Mouse (Mus musculus) left cerebral cortex, postnatal 36 days (tissue): Measurements from ENCODE around the gene Gpsm1. TPM values are rescaled to one million over a fixed set of nuclear protein-coding genes. Genes with fewer than 3 reads are reported as not detected.
A peak's percentile ranks its signal among the peaks of the same experiment; 100 is the strongest.

ENCODE experiments used
- DNase-seq, 2 experiments: peaks; one replicate each; pipeline ENCODE4 v3.0.0; 2021 to 2022; ENCODE audit warnings: low spot score in 2 of 2, mixed read lengths in 1 of 2
- intact Hi-C: fragments of 180-260 bp; cut with DNase I; formaldehyde crosslinking; loops from one replicate; pipeline ENCODE4 v1.15.1; 2025
- total RNA-seq, 2 experiments: library from RNA; stranded (reverse); gene quantifications; 2 replicates each; pipeline ENCODE4 v1.2.3; 2021

Gene Gpsm1
- total RNA-seq, 2 experiments from 2014 or later: 44.4 to 58.4 TPM

DNA sequence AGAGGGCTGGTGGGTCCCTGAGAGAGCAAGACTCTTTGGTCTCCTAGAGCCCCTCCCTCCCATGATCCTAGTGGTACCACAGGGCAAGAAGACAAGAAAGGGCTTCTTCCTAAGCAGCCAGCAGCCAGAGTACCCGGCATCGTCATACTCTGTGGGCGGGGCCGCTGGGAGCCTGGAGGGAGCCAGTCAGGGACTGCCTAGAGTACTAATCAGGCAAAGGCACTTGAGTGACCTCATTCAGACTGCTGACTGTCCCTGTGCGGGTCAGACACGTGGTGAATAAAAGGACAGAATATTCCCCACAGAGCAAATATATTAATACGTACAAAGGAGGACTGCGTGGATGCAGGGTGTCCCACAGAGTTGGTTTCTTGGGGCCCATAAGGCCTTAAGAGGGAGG is 14.1 kb downstream of the Gpsm1 start:
- intact Hi-C loops: loop anchor here (10.0 kb wide), 1 partner anchor 235 kb away; no protein-coding TSS in a partner anchor
- DNase-seq: no peak

DNA sequence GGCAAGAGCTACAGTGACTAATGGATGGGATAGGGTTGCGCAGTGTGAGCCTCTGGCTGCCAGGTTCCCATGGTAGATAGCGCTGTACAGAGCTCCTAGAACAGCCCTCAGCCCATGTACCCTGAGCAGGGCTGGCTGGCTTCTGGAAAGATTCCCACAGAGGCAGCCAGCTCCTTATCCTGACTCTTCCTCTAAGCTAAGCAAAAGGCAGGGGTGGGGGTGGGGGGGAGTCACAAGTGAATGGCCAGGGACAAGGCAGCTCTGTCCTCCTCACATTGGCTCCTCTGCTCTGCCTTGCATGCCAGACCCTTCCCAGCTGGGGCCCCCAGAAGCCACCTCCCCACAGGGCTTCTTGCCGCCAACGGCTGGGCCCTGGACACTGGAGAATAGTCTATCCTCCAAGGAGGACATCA is 14.7 kb downstream of the Gpsm1 start:
- intact Hi-C loops: no loop called here
- DNase-seq: no peak

DNA sequence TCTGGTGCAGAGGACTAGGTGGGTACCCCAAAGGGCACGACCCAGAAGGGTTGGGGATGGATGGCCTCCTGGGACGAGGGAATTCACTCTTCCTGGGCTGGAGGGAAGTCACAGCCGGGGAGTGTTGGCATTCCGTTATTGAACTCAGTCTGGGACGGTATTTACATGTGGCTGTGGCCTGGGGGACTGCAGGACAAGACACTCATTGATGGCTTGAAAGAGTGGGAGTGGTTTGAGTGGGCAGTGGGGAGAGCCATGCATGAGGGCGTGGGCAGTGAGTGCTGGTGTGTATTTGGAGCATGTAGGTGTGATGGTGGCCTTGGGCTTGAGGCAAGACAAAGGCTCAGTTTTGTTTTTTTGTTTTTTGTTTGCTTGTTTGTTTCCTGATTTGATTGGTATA is 15.4 kb downstream of the Gpsm1 start:
- intact Hi-C loops: no loop called here
- DNase-seq: no peak

DNA sequence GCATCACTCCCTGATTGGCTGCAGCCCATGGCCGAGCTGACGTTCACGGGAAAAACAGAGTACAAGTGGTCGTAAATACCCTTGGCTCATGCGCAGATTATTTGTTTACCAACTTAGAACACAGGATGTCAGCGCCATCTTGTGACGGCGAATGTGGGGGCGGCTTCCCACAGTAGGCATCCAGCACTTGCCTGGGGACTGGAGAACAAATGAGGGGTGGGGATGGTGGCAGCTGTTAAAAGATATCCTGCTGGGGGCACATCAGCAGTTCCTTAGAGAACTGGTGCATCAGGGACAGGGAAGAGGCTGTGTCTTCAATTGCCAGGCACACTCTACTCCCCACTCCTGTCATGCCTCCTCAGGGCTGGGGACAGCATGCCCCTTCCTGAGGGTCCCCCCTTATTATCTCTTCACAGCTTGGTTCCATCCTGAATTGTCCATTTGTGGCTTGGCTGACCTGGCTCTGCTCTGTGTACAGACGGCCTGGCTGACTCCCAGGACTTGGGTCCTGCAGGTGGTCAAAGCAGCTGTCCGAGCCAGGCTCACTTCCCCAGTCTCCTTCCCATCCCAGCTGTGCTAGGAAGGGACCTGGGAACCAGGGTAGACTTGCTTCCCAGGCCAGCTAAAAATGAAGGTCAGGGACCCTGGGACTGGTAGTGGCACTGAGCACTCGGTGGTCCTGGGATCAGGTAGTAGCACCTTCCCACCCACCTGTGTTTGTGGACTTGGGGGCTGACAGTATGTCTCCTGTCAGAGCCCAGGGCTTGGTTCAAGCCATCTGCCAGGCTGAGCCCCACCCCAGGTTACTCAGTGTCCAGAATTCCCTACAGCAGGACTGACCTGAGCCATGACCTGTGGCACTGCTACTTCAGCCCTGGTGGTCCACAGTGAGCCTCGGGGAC is 23.2 kb downstream of the Gpsm1 start:
- intact Hi-C loops: no loop called here
- no peak for DNase-seq

DNA sequence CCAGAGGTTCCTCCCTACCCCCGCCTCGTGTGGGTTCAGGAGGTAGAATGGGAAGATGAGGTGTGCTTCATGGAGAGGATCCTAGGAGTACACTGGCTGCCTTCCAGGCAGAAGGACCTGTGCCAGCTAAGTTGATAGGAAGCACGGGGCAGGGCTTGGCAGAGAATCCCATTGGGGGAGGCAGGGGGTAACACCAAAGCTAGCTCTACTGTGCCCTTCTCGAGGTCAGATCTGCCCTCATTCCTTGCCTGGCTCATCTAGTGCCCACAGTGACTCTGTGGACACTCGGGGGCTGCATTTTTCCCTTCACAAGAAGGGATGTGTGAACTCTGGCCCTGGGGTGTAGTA is 23.9 kb downstream of the Gpsm1 start:
- no peak for DNase-seq
- intact Hi-C loops: no loop called here

DNA sequence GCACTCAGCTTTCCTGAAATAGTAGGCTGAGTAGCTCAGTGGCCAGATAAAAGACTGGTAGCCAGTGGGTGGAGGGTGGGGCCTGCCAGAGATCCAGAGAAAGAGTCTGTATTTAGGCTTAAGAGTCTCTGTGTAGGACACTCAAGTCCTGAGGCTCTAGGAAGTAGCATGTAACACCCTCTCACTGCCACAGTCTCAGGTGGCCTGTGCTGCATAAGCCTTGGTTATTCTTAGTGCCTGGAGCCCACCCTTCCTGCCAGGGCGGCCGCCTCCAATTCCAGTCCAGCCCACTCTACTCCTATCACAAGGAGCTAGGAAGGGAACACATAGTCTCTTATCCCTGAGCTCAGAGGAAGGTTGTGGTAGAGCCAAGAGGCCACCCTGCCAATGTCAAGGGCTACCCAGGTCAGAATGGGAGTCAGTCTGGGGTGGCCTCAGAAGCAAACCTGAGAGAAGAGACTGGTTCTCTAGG is 26.2 kb downstream of the Gpsm1 start:
- intact Hi-C loops: no loop called here
- DNase-seq: peak; percentile 54 to 74

DNA sequence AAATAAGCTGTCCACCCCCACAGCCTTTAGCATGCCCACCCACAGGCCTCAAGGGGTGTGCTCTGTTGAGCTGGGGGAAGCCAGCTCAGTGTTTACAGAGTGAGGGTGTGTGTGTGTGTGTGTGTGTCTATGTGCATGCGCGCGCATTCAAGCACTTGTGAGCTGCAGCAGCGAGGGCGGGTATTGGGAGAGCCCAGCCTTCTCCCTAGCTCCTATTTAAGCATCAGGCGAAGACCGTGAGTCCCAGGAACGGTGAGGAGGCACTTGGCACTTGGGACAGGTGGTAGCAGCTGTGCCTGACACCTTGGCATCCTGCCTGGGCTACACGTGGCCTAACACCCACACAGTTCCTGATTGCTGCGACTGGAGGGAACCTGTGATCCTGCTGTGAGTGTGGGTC is 26.7 kb downstream of the Gpsm1 start:
- intact Hi-C loops: no loop called here
- DNase-seq: peak; percentile 79 to 85

DNA sequence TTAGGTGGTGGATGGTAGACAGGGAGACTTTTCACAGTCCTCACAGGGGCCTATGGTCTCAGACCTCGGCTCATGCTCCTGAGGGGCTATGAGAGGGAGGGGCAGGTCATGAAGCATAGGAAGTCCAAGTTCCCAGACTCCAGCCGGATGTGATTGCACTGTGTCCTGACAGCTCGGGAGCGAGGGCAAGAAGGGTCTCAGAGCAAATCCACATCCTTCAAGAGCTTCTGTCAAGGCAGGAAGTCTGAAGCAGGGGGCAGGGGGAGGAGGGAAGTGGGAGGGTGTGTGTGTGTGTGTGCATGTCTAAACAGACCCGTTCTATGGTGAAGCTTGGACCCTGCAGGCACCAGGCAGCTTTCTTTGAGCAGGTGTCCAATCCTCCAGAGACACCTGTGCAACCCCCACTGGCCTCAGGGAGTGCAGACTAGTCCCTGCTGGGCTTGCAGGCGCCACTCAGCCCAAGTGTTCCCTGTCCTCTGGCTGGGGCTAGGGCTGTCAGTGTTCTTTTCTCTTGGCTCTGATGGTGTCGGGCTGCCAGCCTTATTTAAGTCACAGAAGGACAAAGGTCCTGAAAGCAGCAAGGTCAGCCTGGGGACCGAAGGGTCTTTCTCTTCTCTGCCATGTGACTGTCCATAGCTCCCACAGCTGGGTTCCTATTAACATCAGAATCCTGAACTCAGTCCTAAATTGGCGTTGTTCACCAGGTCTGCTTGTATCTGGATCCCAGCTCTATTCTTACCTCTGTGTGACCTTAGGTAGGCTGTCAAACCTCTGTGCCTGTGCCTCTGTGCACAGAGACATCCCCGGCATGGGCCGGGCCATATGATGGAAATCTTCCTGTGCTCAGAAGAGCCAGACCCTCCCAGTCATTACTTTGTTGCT is 27.5 kb downstream of the Gpsm1 start:
- no peak for DNase-seq

DNA sequence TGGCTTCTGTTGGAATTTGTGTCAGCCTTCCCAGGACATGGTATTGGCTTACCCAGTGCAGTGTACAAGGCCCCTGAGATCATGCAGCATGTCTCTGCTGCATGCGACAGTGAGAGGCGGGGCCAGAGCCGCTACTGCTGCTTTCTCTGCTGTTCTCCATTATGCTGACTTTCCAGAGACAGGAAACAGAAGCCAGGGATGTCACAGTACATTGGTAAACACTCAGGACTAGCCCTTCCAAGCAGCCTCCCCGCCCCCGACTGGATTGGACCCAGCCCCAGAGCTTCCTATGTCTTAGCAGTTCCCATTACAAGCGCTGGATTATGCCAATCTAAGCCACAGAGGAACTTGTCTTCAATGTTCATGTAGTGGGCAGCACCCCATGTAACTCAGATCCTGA is 32.9 kb downstream of the Gpsm1 start:
- intact Hi-C loops: no loop called here
- DNase-seq: no peak

More for the DNA sequence above, 27.5 kb downstream of the Gpsm1 start:
- intact Hi-C loops: no loop called here

DNA sequence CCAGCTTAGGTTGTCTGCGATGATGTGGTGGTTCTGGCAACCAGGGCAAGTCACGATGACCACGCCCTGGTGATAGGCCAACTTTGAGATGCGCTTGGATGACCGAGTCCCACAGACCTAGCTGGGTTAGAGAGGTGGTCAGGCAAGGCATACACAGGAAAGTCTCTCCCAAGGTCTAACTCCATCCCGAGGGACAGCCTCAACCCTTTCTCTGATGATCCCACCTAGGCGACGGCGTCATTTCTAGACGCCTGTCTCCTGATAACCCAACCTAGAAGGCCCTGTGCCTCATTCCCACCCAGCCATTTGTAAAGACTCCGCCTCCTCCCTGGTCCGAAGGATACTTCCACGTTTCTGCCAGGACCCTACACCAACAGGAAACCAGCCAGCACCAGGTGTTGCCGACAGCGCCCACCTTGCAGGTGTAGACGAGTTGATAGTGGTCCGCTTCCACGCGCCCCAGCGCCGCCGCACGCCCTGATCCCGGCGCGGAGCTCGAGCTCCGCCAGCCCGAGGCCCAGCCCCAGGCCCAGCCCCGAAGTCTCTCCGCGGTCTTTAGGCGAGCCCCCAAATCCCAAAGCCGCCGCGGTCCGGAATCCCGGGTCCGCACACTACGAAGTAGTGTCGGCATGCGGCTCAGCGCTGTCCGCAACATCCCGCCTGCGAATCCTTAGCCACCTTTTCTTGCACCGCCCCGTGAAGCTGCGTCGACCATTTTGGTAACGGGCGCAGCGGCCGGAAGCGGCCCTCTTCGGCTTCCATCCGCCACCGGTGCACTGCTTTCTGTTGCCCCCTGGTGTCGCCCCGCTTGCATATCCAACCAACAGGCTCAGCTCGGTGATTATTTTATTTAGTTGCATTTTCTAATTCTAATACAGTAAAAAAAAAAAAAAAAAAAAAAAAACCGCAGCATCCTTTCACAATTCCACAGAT is 36.3 kb downstream of the Gpsm1 start, which contains the start of gene Dnlz:
Gene Dnlz, minus strand, starts transcription at position 753 of the 933 bp plus-strand sequence.
- intact Hi-C loops: loop anchor here (2.0 to 5.0 kb wide), 2 partner anchors 36 to 51 kb away; partner anchors contain the start of genes Entr1 and Pmpca
- peak; percentile 93 to 94 for DNase-seq

DNA sequence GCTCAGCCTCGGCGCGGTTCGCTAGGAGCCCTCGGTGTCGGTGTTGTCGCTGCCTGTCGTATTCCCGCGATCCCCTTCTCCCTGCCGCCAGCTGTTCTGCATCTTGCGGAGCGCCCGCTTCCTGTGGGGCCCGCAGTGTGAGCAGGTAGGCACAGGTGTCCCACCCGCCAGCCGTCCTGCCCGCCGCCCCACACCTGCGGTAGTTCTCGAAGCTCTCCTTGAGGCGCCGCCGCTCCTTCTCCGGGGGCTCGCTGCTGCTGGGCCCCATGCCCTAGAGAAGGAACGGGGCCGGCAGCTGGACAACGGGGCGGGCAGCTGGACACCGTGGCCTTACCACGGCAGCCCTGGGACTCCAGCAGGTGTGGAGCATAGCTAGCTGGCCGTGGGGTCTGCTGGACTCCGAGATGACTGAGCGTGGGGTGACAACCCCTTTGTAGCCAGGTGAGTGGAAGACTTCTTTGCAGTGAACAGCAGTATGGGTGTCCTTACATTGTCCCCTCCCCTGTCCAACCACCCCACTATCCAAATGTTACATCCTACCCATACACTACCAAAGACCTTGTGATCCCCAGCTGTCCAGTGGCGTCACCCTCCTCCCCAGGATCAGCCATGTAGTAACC is 37.1 kb downstream of the Gpsm1 start:
- intact Hi-C loops: loop anchor here (2.0 to 5.0 kb wide), 2 partner anchors 35 to 52 kb away; partner anchors contain the start of genes Entr1 and Pmpca
- peak; percentile 57 to 58 for DNase-seq

DNA sequence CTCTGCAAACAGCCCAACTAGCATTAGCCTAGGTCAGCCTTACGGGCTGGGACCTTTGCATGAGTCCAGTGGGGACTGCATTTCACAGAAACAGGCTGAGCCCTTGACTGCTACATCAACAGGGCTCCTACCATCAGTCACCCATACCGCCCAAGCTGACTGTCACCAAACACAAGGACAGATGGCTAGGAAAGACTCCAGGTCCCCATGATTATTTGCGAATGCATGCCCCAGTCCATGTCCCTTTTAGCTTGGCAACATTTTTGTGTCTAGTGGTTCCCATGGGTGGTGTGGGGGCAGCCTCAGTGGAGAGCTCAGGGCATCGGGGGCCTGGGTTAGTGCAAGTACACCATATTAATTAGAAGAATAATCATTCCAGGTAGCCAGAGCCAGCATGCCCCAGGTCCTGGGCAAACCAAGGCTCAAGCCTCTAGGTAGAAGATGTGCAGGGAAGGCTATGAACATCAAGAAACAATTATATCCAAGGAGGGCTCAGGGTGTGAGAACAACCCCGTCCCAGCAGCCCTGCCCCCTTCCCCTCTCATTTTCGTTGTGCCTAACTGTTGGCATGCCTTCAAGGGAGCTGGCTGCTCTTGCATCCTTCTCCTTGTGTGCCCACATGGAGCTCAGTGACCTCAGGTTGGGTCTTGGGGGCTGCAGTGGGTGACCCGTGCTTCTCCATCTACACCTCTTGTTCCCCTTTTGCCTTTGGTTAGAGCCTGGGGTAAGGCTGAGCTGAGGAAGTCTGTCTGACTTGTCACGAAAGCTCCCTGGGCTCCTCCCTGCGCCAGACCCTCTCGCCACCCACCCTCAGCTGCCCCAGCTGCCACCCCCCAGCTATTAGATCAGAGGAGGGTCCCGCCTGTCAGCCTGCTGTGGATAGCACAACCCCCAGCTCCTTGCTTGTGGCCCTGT is 38.0 kb downstream of the Gpsm1 start:
- no peak for DNase-seq
- intact Hi-C loops: loop anchor here (2.0 to 5.0 kb wide), 2 partner anchors 34 to 53 kb away; partner anchors contain the start of genes Entr1 and Pmpca

DNA sequence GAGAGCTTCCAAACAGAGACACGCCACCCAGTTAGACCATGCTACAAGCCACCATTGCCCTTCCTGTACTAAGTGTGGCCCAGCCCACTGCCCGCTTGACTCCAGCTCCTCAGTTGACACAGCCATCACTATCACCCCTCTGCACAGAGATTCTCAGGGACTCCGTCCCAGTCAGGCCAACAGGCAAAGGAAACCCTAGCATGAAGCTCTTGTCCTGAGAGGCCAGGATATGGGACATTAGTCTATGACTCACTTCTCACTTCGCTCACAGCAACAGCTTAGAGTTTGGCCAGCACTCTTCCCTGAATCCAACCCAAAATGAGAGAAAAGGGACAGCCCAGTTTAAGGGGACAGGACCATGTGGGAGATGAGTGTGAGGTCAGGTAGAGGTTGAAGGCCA is 39.1 kb downstream of the Gpsm1 start:
- no peak for DNase-seq
- intact Hi-C loops: loop anchor here (5.0 kb wide), 1 partner anchor 33 kb away; the partner anchor contains the start of genes Entr1 and Pmpca

DNA sequence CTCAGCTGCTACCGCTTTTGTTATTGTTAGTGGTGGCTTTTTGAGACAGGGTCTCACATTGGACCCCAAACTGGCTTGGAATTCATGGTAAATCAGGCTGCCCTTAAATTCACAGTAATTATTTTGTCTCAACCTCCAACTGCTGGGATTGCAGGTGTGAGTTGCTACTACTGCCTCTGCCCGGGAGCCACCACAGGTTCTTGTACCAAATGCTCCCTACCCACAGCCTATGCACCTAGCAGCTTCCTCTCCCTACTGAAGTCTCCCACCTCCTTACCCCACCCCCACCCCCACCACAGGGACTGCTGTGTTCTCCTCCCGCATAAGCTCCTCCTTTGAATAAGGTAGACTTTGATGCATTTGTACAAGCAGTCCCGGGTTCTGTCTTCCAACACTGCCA is 40.9 kb downstream of the Gpsm1 start:
- DNase-seq: no peak
- intact Hi-C loops: no loop called here

DNA sequence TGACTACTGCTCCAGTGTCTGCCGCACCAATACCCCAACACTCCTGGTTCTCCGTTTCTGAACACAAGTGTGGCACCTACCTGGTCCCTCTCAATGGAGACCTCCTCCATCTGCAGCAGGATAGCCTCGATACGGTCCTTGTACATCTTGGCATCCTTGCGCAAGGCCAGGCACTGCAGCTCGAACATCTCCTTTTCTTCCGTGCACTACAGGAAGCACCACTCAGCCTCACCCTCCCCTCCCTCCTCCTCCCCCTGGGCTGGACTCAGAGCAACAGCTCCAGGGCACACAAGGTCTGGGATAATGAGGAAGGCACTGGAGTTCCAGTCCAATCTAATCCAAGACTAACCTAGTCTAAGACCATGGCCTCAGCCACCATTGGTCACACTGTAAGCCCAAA is 41.4 kb downstream of the Gpsm1 start:
- intact Hi-C loops: no loop called here
- no peak for DNase-seq

DNA sequence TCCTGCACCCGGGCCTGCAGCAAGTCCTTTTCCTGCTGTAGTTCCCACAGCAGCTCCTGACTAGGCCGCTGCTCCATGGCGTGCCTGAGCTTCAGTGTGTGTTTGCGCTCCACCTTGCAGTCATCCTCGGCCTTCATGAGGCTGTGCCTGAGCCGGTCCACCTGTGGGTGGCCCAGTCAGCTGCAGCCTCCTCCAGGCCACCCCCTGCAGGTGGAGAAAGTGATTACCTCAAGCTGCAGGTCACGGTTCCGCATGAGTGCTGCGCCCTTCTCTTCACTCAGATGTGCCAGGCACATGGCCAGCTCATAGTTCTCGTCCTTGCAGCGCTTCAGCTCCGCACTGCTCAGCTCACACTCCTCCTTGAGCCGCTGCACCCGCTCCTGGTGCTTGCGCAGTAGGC is 42.2 kb downstream of the Gpsm1 start:
- DNase-seq: no peak
- intact Hi-C loops: no loop called here

DNA sequence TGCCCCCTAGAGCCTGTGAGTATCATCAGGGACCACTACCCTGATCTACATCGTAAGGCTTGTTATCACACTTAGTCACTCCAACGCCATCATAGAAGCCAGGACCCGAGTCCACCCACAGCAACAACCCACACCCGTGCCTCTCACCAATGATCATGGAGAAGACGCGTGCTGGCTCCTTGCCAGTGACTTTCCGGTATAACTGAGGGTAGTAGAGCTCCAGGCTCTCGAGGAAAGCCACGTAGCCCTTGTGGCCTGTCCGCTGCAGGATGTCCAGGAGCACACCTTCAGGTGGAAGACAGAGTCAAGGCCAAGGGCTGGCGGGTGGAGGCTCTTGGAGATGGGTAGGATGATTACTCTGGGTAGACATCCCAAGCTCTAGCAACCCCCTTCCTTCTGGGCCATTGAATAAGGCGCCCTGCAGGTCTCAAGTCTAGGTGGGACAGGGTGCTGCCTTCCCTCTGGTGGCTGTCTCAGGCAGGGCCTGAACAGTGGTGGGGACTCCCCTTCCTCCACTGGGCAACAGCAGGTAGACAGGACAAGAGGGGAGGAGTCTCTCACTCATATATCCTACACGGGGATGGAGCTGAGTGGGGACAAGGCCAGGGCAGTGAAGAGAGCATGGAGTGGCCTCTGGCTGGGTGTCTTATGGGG is 43.5 kb downstream of the Gpsm1 start:
- no peak for DNase-seq
- intact Hi-C loops: no loop called here
